Comparison of ENCODE assay signal across 24 mouse cellular contexts in the genomic region with DNA sequence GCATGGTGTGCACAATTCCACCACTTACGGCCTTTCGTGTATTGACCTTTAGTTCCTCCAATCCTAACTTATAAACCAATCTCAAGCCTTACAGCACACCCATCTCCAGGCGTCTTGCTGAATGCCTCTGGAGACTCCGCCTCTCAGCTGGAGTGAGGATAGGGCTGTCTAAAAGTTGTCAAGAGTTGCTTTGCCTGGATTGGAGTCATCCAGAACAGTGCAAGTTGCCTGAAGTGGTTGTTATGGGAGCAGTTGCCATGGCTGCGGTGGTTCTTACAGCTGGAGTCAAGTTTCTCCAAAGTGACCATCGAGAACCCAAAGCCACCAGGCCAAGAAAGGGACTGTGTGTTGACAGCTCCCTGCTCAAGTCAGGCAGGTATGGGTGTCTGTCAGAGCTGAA. TPM values are rescaled to one million over a fixed set of nuclear protein-coding genes. Genes with fewer than 3 reads are reported as not detected.
"Had no signal": no experiment of that assay in that cellular context is flagged by ENCODE, and none has a peak within 500 bp of the region (broad histone marks: within the 10 kb centered on the region; RNA-seq: fewer than 3 reads in every experiment).

No protein-coding gene starts in this region.

- H3K27me3 ChIP-seq: limb, embryonic 13.5 days; liver, embryonic 15.5 days; midbrain, embryonic 12.5 days; neural tube, embryonic 13.5 days; stomach, embryonic 15.5 days had no signal

- H3K9me3 ChIP-seq: limb, embryonic 13.5 days; liver, embryonic 12.5 days; liver, embryonic 15.5 days; midbrain, embryonic 12.5 days; neural tube, embryonic 13.5 days; stomach, embryonic 15.5 days had no signal

- H3K9ac ChIP-seq: limb, embryonic 13.5 days; liver, embryonic 12.5 days; liver, embryonic 15.5 days; midbrain, embryonic 12.5 days; neural tube, embryonic 13.5 days; stomach, embryonic 15.5 days had no signal

- H3K4me1 ChIP-seq: limb, embryonic 13.5 days; liver, embryonic 12.5 days; liver, embryonic 15.5 days; stomach, embryonic 15.5 days had no signal

- H3K4me3 ChIP-seq: limb, embryonic 13.5 days; liver, embryonic 12.5 days; liver, embryonic 15.5 days; midbrain, embryonic 12.5 days; myocyte; neural tube, embryonic 13.5 days; stomach, embryonic 15.5 days had no signal

- H3K4me2 ChIP-seq: limb, embryonic 13.5 days; liver, embryonic 12.5 days; liver, embryonic 15.5 days; midbrain, embryonic 12.5 days; neural tube, embryonic 13.5 days; stomach, embryonic 15.5 days had no signal

- H3K36me3 ChIP-seq: limb, embryonic 13.5 days; liver, embryonic 12.5 days; liver, embryonic 15.5 days; midbrain, embryonic 12.5 days; neural tube, embryonic 13.5 days; stomach, embryonic 15.5 days had no signal

- DNase-seq: kidney, adult 18-20 months; kidney, adult 9 months; kidney, postnatal 14 days; liver; lung, adult 18-20 months; retina, postnatal 1 day; right cerebral cortex, postnatal 25 days; spleen, adult 18-20 months; thymus, postnatal 36 days had no signal

- ATAC-seq: intestine, embryonic 16.5 days; liver, embryonic 12.5 days; midbrain, embryonic 16.5 days had no signal

- H3K27ac ChIP-seq: limb, embryonic 13.5 days; liver, embryonic 12.5 days; liver, embryonic 15.5 days; midbrain, embryonic 12.5 days; neural tube, embryonic 13.5 days; stomach, embryonic 15.5 days had no signal

RNA-seq across cellular contexts. Expression of gene Siah3, which starts 54.3 kb away (rescaled TPM):
- total RNA-seq: megakaryocyte progenitor cell, adult 5-6 weeks; megakaryocyte-erythroid progenitor cell, adult 5-6 weeks; monocyte, adult 5-6 weeks; neutrophil, adult 5-6 weeks had no signal
- polyA plus RNA-seq: lung, embryonic 16.5 days; myocyte; thymus, postnatal 0 days had no signal
